Mouse (Mus musculus): ENCODE results near the gene Tcp11. TPM values are rescaled to one million over a fixed set of nuclear protein-coding genes. Genes with fewer than 3 reads are reported as not detected.

The Tcp11 gene
- polyA plus RNA-seq (2015; fragmentation: Illumina TruSeq; extraction: RNeasy Lipid Tissue Mini Kit (QIAGEN cat#74804); ENCODE audit: insufficient read depth, low read depth, low replicate concordance): not detected

GRCm38 (mm10) chr17:28080045-28080816 is at the start of gene Tcp11:
Gene Tcp11 (minus strand): TSS chr17:28080639.

Other genes with a start within 250 kb of the Tcp11 start
- 15.4 TPM for gene Snrpc, start 242.5 kb downstream of the Tcp11 start, polyA plus RNA-seq (2015; fragmentation: Illumina TruSeq; extraction: RNeasy Lipid Tissue Mini Kit (QIAGEN cat#74804); ENCODE audit: insufficient read depth, low read depth, low replicate concordance)
- 2.0 TPM for gene Uhrf1bp1, start 224.2 kb downstream of the Tcp11 start, polyA plus RNA-seq (2015; fragmentation: Illumina TruSeq; extraction: RNeasy Lipid Tissue Mini Kit (QIAGEN cat#74804); ENCODE audit: insufficient read depth, low read depth, low replicate concordance)
- 7.6 TPM for gene Anks1, start 171.3 kb downstream of the Tcp11 start, polyA plus RNA-seq (2015; fragmentation: Illumina TruSeq; extraction: RNeasy Lipid Tissue Mini Kit (QIAGEN cat#74804); ENCODE audit: insufficient read depth, low read depth, low replicate concordance)
- gene Taf11, start 170.8 kb downstream of the Tcp11 start, polyA plus RNA-seq (2015; fragmentation: Illumina TruSeq; extraction: RNeasy Lipid Tissue Mini Kit (QIAGEN cat#74804); ENCODE audit: insufficient read depth, low read depth, low replicate concordance): 10.0 TPM
- 1.0 TPM for gene Scube3, start 61.5 kb upstream of the Tcp11 start, polyA plus RNA-seq (2015; fragmentation: Illumina TruSeq; extraction: RNeasy Lipid Tissue Mini Kit (QIAGEN cat#74804); ENCODE audit: insufficient read depth, low read depth, low replicate concordance)
- gene Zfp523, start 96.5 kb upstream of the Tcp11 start, polyA plus RNA-seq (2015; fragmentation: Illumina TruSeq; extraction: RNeasy Lipid Tissue Mini Kit (QIAGEN cat#74804); ENCODE audit: insufficient read depth, low read depth, low replicate concordance): 12.2 TPM
- 3.4 TPM for gene Def6, start 127.1 kb upstream of the Tcp11 start, polyA plus RNA-seq (2015; fragmentation: Illumina TruSeq; extraction: RNeasy Lipid Tissue Mini Kit (QIAGEN cat#74804); ENCODE audit: insufficient read depth, low read depth, low replicate concordance)
- 14.6 TPM for gene Ppard, start 152.1 kb upstream of the Tcp11 start, polyA plus RNA-seq (2015; fragmentation: Illumina TruSeq; extraction: RNeasy Lipid Tissue Mini Kit (QIAGEN cat#74804); ENCODE audit: insufficient read depth, low read depth, low replicate concordance)
- 12.6 TPM for gene Fance, start 232.9 kb upstream of the Tcp11 start, polyA plus RNA-seq (2015; fragmentation: Illumina TruSeq; extraction: RNeasy Lipid Tissue Mini Kit (QIAGEN cat#74804); ENCODE audit: insufficient read depth, low read depth, low replicate concordance)
- gene Rpl10a, start 247.8 kb upstream of the Tcp11 start, polyA plus RNA-seq (2015; fragmentation: Illumina TruSeq; extraction: RNeasy Lipid Tissue Mini Kit (QIAGEN cat#74804); ENCODE audit: insufficient read depth, low read depth, low replicate concordance): 539 TPM